Mouse (Mus musculus) bone marrow, adult 2 months (tissue): ENCODE data around the gene Abhd8.

Source experiments
- CTCF ChIP-seq: fragments of 200-500 bp; IDR thresholded peaks from 2 replicates; pipeline ENCODE4 v1.5.1; 2011; ENCODE audit warnings: low read length, control low read depth; ENCODE audit not compliant: control insufficient read depth, insufficient read depth
- POLR2A ChIP-seq: fragments of 200-500 bp; IDR thresholded peaks from 2 replicates; pipeline ENCODE4 v1.6.1; 2011; ENCODE audit warnings: low read depth, mild to moderate bottlenecking, control low read depth, low read length, borderline replicate concordance; ENCODE audit not compliant: control insufficient read depth

GRCm38 (mm10) chr8:71486136-71486529 is 22.7 kb upstream of the Abhd8 start:
- TF ChIP-seq POLR2A, result no peak
- TF ChIP-seq CTCF, result no peak
